Mouse (Mus musculus) myocyte (in vitro differentiated cells): ENCODE measurements around the gene Wdr38. TPM values are rescaled to one million over a fixed set of nuclear protein-coding genes. Genes with fewer than 3 reads are reported as not detected.
A peak's percentile ranks its signal among the peaks of the same experiment; 100 is the strongest.

Source experiments
- H3K27me3 ChIP-seq: one replicate; pipeline ENCODE4 v1.6.1; 2011; ENCODE audit not compliant: control insufficient read depth, insufficient read depth, insufficient read length
- H3K36me3 ChIP-seq: one replicate; pipeline ENCODE4 v1.6.1; 2011; ENCODE audit not compliant: control insufficient read depth, insufficient read depth
- H3K4me2 ChIP-seq: one replicate; pipeline ENCODE4 v1.6.1; 2011; ENCODE audit warnings: low read depth, control low read depth
- H3K4me3 ChIP-seq: one replicate; pipeline ENCODE4 v1.5.1; 2011; ENCODE audit warnings: mild to moderate bottlenecking, control low read depth, moderate library complexity
- H3K79me2 ChIP-seq: one replicate; pipeline ENCODE4 v1.6.1; 2011; ENCODE audit not compliant: control insufficient read depth, insufficient read depth
- H3ac ChIP-seq: one replicate; pipeline ENCODE4 v1.6.1; 2011; ENCODE audit not compliant: control insufficient read depth, insufficient read length
- CEBPB ChIP-seq: IDR thresholded peaks from 2 replicates; pipeline ENCODE4 v1.6.1; 2011; ENCODE audit warnings: mild to moderate bottlenecking, moderate library complexity; ENCODE audit not compliant: poor library complexity, insufficient read depth, severe bottlenecking
- E2F4 ChIP-seq: IDR thresholded peaks from one replicate; pipeline ENCODE4 v1.6.1; 2011; ENCODE audit warnings: mild to moderate bottlenecking, control low read depth, moderate library complexity; ENCODE audit not compliant: insufficient read depth
- MAX ChIP-seq: IDR thresholded peaks from one replicate; pipeline ENCODE4 v1.6.1; 2011; ENCODE audit warnings: low read depth, mild to moderate bottlenecking, control low read depth
- MYOD1 ChIP-seq, 3 experiments: IDR thresholded peaks; one replicate each; pipeline ENCODE4 v1.6.1; 2011; ENCODE audit warnings: control low read depth in 2 of 3, low read depth in 2 of 3, mild to moderate bottlenecking in 2 of 3, moderate library complexity in 1 of 3; ENCODE audit not compliant: insufficient read length in 2 of 3, control insufficient read depth in 1 of 3
- MYOG ChIP-seq, 3 experiments: IDR thresholded peaks; one replicate each; pipeline ENCODE4 v1.6.1; 2011; ENCODE audit warnings: control low read depth in 2 of 3, low read depth in 2 of 3, mild to moderate bottlenecking in 2 of 3; ENCODE audit not compliant: insufficient read length in 2 of 3, control insufficient read depth in 1 of 3, insufficient read depth in 1 of 3
- POLR2A ChIP-seq: IDR thresholded peaks from one replicate; pipeline ENCODE4 v1.6.1; 2011; ENCODE audit warnings: low read depth, mild to moderate bottlenecking, control low read depth, moderate library complexity; ENCODE audit not compliant: insufficient read length
- POLR2AphosphoS2 ChIP-seq: IDR thresholded peaks from one replicate; pipeline ENCODE4 v1.6.1; 2011; ENCODE audit warnings: low read depth, control low read depth; ENCODE audit not compliant: insufficient read length
- REST ChIP-seq: IDR thresholded peaks from one replicate; pipeline ENCODE4 v1.6.1; 2011; ENCODE audit warnings: mild to moderate bottlenecking, control low read depth, moderate library complexity; ENCODE audit not compliant: insufficient read depth, insufficient read length
- SRF ChIP-seq: IDR thresholded peaks from one replicate; pipeline ENCODE4 v1.6.1; 2011; ENCODE audit warnings: low read depth; ENCODE audit not compliant: control insufficient read depth, insufficient read length
- TCF12 ChIP-seq: IDR thresholded peaks from one replicate; pipeline ENCODE4 v1.6.1; 2011; ENCODE audit warnings: mild to moderate bottlenecking, control low read depth; ENCODE audit not compliant: poor library complexity, insufficient read depth, severe bottlenecking
- TCF3 ChIP-seq: IDR thresholded peaks from one replicate; pipeline ENCODE4 v1.6.1; 2011; ENCODE audit warnings: low read depth, control low read depth; ENCODE audit not compliant: insufficient read length
- USF1 ChIP-seq: IDR thresholded peaks from one replicate; pipeline ENCODE4 v1.6.1; 2011; ENCODE audit warnings: low read depth, mild to moderate bottlenecking, control low read depth, moderate library complexity
- polyA plus RNA-seq: library from polyadenylated mRNA; unstranded; fragments of >200 nt; fragmentation: generic; extraction: Trizol; gene quantifications from one replicate; pipeline ENCODE4 v1.2.1, GENCODE M21; 2012; ENCODE audit warnings: missing spikeins

Wdr38 gene
- polyA plus RNA-seq = 0.66 TPM

DNA sequence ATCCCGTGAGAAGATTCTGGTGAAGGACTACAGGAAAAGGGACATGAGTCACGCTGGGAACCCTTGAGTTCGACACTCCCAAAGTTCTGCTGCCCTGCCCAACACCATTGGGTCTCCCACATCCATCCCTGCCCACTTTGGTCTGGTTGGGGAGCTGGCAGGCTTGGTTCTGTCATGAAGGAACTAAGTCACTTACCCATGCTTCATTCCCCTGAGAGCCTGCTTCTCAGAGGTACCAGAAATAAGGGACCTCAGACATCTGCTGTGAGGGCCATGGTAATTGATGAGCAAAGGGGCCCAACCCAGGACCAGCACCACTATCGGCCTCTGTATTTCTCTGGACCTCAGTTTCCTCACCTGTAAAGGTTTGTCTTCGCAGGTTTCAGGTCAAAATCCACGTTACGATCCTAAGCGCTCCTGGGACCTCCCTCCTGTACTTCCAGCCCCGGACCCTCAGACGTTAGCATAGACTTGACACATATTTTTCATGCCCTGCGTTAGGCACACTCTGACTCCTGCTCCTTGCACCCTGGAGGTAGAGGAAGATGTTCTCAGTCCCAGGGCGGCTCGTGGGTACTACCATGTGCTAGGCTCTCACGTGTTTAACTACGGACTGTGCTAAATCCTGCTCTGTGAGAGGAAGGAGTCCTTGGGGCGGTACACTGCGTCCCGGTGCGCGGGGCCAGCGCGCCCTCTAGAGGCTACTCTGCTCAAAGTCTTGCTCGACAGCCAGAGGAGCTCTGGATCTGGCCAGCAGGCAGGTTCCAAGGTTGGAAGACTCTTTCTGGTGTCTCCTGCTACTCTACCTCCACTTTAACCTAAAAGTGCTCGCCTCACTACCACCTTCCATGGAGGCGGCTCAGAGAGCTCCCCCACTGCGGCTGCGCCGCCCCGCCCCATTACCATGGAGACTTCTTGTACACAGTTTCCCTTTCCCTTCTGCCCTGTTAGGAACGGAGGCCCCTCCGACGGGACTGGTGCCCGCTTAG, at the start of gene Wdr38:
Wdr38 (plus strand) TSS at position 91 of the 989 bp plus-strand sequence.
- H3K79me2 ChIP-seq = peaks cover 10% of the 10 kb centered on the region
- no peak for TF ChIP-seq E2F4
- TF ChIP-seq TCF3 = no peak
- TF ChIP-seq MAX = peak; percentile 64
- TF ChIP-seq MYOG (IDR thresholded peaks at IDR 0.05; ENCODE audit: control insufficient read depth in 1 of 3, insufficient read depth in 1 of 3, insufficient read length in 2 of 3, low read depth in 2 of 3) = peak in 1 of 3 experiments; percentile 11
- peak; percentile 35 for TF ChIP-seq USF1
- peak; percentile 43 for TF ChIP-seq SRF
- TF ChIP-seq POLR2AphosphoS2 = no peak
- TF ChIP-seq POLR2A = peak; percentile 47
- H3K36me3 ChIP-seq = peaks cover 28% of the 10 kb centered on the region
- H3K4me3 ChIP-seq = peak within 1 kb of the TSS; percentile 20
- H3ac ChIP-seq = no peak within 1 kb of the TSS
- H3K4me2 ChIP-seq = peak within 1 kb of the TSS; percentile 97
- H3K27me3 ChIP-seq = no peaks in the 10 kb centered on the region

GRCm38 (mm10) chr2:38947566-38947965, 49.7 kb upstream of the Wdr38 start:
- H3K4me3 ChIP-seq = no peak overlapping the region

DNA sequence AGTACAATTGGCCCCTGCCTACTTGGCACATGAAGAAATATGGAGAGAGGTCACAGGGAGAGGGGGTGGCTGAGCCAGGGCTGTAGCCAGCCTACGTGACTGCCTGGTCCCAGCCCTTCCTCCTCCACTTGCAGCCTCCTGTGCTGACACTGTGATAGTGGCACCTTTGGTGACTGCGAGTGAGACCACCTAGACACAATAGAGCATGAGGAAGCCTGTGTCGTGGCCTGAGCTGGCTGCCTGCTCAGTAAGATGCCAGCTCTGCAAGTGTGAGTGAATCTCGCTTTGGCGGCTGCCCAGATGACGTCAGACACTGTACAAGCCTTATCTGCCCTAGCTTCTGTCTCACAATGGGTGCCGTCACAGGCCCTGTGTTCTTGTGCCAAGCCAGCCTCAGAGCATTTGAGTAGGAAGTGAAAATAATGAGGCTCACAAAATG, 47.0 kb upstream of the Wdr38 start:
- Histone ChIP-seq H3K27me3 (no peaks in the 10 kb centered on the region), H3K4me2 (peak overlapping the region; percentile 63), H3K4me3 (no peak overlapping the region), H3ac (no peak overlapping the region), H3K79me2 (no peaks in the 10 kb centered on the region), H3K36me3 (no peaks in the 10 kb centered on the region)
- TF ChIP-seq POLR2A (peak; percentile 24), REST (no peak), MAX (no peak), MYOG (IDR thresholded peaks at IDR 0.05; ENCODE audit: control insufficient read depth in 1 of 3, insufficient read depth in 1 of 3, insufficient read length in 2 of 3, low read depth in 2 of 3) (peak in 1 of 3 experiments; percentile 26), MYOD1 (IDR thresholded peaks at IDR 0.05; ENCODE audit: control insufficient read depth in 1 of 3, insufficient read length in 2 of 3, low read depth in 2 of 3) (peak in 1 of 3 experiments; percentile 26)

More at GRCm38 (mm10) chr2:38947566-38947965, 49.7 kb upstream of the Wdr38 start:
- TF ChIP-seq POLR2AphosphoS2 (no peak), CEBPB (no peak), SRF (no peak), TCF3 (no peak)
- Histone ChIP-seq H3ac (no peak overlapping the region), H3K27me3 (no peaks in the 10 kb centered on the region), H3K36me3 (no peaks in the 10 kb centered on the region), H3K79me2 (no peaks in the 10 kb centered on the region), H3K4me2 (no peak overlapping the region)

DNA sequence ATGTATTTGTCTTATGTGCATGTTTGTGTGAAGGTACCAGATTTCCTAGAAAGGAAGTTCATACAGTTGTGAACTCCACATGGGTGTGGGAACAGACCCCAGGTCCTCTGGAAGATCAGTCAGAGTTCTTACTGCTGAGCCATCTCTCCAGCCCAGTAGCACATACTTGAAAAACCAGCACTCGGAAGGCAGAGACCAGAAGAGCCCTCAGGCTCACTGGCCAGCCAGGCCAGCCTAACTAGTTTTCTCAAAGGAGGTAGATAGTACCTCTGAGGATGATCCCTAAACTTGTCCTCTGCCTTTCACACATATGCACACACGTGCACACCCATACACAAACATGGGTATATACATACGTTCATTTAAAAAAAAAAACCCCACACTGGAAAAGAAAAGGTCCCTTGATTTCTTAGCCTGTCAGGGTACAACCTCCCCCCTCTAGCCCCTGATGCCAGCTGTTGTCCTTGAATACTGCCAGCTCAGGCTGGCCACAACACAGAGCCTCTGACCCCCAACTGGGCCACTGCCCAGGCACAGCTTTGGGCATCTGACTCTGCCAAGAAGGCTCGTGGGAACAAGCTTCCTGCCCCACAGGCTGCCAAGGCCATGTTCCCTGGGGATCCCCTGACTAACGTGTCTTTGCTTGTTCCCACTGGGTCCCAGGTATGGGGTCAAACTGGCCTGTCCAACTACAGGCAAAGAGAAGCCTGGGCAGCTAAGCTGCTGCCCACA, 44.0 kb upstream of the Wdr38 start:
- H3ac ChIP-seq = no peak overlapping the region
- no peaks in the 10 kb centered on the region for H3K36me3 ChIP-seq
- H3K4me2 ChIP-seq = peak overlapping the region; percentile 22
- peak; percentile 52 to 88 (median 75) for TF ChIP-seq MYOD1 (IDR thresholded peaks at IDR 0.05; ENCODE audit: control insufficient read depth in 1 of 3, insufficient read length in 2 of 3, low read depth in 2 of 3)
- TF ChIP-seq TCF12 = peak; percentile 63
- TF ChIP-seq MYOG (IDR thresholded peaks at IDR 0.05; ENCODE audit: control insufficient read depth in 1 of 3, insufficient read depth in 1 of 3, insufficient read length in 2 of 3, low read depth in 2 of 3) = peak; percentile 21 to 89 (median 72)
- TF ChIP-seq CEBPB = no peak
- H3K27me3 ChIP-seq = no peaks in the 10 kb centered on the region
- no peak overlapping the region for H3K4me3 ChIP-seq
- H3K79me2 ChIP-seq = no peaks in the 10 kb centered on the region

GRCm38 (mm10) chr2:38956062-38956461, 41.2 kb upstream of the Wdr38 start:
- H3K4me2 ChIP-seq = peak overlapping the region; percentile 62
- H3ac ChIP-seq = no peak overlapping the region
- no peaks in the 10 kb centered on the region for H3K36me3 ChIP-seq
- no peaks in the 10 kb centered on the region for H3K27me3 ChIP-seq
- TF ChIP-seq POLR2AphosphoS2 (no peak), TCF12 (peak; percentile 54), E2F4 (no peak), MYOD1 (IDR thresholded peaks at IDR 0.05; ENCODE audit: control insufficient read depth in 1 of 3, insufficient read length in 2 of 3, low read depth in 2 of 3) (peak; percentile 37 to 72 (median 72)), MYOG (IDR thresholded peaks at IDR 0.05; ENCODE audit: control insufficient read depth in 1 of 3, insufficient read depth in 1 of 3, insufficient read length in 2 of 3, low read depth in 2 of 3) (peak in 2 of 3 experiments; percentile 42 to 45)
- no peaks in the 10 kb centered on the region for H3K79me2 ChIP-seq
- no peak overlapping the region for H3K4me3 ChIP-seq
